Mouse (Mus musculus): Measurements from ENCODE around the gene Hoxa7.

Hoxa7 gene

DNA sequence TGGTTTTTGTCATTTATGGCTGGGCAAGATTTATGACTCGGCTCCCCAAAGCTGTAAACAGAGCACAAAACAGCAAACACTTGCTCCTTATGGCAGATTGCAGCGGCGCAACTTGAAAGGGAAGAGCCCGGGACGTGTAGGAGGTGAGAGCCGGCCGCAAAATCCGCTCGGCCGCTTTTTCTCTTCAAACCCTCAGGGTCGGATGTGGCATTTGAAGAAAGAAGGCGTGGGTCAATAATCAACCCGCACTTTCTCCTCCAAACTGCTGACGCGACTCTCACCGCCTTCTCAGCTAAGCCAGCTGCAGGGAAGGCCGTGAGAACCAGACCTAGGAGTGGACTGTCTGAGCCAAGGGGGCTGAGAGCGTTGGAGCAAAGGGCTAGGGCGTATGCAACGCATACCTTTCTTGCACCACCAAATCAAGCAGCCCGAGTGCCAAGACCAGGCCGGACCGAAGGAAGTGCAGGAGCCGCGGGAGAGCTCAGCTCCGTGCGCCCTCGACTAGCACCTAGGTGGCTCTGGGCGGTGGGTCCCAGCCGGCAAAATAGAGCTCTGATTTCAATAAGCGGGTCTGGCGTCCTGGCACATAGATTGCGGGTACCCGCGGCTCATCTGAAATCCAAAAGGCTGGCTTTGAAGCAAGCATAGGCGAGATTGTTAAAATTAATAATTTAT lies 44.5 kb downstream of the Hoxa7 start, which contains the start of gene 5730596B20Rik:
5730596B20Rik (plus strand) TSS at position 438 of the 675 bp plus-strand sequence.
- DNase-seq (ENCODE audit: low spot score), result no peak

DNA sequence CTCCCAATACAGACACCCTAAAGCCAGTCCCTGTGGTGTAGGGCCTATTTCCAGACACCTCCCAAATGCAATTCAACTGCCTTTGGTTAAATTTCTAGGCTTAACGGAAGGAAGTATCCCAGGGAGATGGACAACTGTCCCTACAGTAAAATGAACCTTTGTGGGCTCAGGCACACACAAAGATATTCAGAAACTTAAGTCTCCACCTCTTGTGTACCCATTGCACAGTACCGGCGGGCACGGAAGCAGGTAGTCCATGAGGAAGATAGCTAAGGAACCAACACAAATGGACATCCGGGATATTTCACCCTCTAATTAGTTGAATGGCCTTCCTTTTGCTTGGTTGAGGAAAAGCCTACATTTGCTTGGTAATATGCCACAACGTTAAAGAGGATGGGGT lies 45.3 kb downstream of the Hoxa7 start:
- no peak for DNase-seq (ENCODE audit: low spot score)

DNA sequence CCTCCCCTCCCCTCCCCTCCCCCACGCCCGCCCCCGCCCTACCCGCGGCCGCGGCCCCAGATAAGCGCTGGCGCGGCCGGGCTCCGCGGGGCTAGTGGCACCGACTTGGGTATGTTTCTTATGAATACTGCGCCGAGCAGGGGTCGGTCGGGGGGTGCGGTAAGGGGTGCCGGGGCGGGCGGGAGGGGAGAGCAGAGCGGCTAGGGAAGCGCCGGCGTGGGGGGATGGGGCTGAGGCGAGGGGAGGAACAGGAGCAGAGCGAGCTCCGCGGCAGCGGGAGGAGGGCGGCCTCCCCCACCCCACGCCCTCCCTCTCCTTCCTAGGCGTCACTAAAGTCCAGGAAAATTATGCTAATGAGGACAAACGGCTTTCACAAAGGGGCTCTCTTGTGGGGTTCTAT lies 45.8 kb downstream of the Hoxa7 start:
- no peak for DNase-seq (ENCODE audit: low spot score)

DNA sequence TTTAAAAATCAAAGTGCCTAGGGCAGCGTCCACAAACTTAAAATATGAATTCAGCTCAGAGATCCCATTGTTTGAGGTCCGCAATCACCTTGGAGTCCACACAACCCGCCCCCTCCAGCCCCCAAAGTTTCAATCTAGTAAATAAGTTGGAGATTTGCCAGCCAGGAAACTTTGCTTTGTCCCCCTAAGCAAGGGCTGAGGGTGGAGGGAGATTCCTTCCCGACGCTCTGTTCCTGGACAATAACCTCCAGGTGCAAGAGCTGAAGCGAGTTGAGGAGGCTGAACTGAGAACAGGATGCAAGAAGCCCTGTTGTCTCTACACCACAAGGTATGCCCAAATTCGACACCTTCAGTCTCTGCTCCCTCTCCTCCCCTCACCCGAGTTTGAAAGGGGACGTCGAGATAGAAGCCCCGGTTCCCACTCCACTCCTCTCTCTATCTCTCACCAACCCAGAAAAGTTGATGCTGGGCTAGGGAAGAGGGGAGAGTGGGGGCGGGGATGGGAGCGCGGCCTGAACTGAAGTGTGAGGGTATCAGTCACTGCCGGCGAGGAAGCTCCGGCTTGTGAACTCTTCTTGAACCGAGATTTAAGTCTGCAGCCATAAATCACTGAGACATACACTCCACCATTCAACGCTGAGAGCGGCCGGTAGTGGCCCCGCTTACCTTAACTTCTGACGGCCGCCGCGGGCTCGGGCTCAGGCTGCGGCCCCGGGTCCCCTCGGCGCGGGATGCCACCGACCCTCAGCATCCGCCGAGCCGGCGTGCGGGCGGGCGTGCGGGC lies 46.5 kb downstream of the Hoxa7 start:
- no peak for DNase-seq (ENCODE audit: low spot score)

DNA sequence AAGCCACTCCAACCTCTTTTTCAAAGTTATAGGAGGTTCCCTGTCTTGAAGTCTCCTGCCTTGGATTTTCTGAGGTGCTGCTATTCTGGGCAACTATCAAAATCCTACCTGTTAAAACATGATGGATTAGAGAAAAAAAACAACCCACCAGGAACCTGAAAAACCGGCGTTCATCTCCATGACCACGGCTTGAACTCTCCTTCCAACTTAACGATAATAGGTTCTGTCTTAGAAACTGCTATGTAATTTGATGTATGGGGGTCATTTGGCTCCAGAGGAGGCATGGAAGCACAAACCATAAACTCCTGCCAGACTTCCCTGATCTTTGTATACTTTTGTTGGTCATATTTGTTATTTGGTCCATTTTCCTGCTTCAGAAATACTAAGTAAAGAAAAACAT lies 48.0 kb downstream of the Hoxa7 start:
- no peak for DNase-seq (ENCODE audit: low spot score)

DNA sequence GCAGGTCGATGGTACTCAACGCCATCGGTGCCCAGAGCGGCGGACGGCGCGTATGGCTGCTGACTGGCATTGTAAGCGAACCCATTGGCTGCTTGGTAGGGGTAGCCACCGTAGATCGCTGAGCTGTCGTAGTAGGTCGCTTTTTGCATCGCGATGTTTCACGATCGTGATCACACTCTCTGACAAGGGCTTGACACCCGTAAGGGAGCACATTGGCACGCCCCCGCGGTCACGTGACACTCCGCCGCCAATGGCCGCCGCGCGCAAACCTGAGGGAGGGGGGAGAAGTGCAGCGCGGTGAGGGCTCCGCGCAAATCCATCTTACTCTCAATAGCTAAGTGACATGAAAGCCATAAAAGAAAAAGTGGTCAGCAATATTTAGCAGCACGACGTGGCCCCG lies 49.2 kb downstream of the Hoxa7 start:
- peak; percentile 78 for DNase-seq (ENCODE audit: low spot score)

DNA sequence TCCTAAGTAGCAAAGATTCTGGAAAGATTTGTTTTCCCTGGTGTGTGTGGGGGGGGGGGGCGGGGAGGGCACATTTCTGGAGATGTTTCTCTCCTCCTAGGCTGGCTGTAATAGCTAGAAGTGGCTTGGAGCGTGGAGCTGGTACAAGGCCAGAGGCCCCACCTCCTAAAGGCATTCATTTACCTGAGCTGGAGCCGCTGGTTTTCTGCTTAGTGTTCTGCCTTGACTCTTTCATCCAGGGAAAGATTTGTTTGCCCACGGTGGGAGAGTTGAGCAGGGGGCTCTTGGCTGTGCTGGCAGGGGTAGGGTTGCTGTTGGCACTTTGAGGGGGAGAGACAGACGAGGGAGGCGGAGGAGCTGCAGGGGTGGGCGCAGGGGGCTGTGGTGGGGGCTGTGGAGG lies 49.7 kb downstream of the Hoxa7 start:
- no peak for DNase-seq (ENCODE audit: low spot score)

DNA sequence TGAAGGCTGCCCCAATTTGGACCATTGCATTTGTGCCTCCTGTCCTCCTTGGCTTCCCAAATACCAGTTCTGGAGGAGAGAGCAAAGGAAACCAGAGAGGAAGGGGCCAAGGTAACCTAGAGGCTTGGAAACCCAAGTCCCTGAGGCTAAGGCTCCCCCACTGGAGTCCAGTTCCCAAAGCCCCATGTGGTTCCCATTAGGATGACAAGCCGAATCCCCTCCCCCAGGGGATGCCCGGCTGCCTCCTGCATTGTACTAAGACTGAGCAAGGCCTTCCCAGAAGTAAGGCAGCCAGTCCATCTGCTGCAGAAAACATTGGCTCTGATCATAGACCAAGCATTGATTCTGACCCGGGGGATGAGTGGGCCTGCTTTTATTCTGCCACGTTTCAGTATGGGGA lies 50.3 kb downstream of the Hoxa7 start:
- no peak for DNase-seq (ENCODE audit: low spot score)

DNA sequence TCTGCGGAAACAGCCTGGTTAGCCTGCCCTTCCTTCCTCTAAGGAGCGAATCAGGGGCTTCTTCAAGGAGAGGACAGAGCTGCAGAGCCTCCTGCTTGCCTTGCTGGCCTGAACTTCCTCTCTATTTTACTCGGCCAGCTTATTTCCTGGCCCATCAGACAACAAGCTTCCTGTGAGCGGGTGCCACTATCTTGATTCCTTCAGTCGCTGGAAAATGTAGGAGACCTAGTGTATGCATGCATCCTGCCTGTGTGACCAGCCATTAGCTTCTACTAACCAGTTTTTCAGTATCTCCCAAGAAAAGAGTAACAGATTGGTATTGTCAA lies 50.8 kb downstream of the Hoxa7 start:
- DNase-seq (ENCODE audit: low spot score), result no peak

DNA sequence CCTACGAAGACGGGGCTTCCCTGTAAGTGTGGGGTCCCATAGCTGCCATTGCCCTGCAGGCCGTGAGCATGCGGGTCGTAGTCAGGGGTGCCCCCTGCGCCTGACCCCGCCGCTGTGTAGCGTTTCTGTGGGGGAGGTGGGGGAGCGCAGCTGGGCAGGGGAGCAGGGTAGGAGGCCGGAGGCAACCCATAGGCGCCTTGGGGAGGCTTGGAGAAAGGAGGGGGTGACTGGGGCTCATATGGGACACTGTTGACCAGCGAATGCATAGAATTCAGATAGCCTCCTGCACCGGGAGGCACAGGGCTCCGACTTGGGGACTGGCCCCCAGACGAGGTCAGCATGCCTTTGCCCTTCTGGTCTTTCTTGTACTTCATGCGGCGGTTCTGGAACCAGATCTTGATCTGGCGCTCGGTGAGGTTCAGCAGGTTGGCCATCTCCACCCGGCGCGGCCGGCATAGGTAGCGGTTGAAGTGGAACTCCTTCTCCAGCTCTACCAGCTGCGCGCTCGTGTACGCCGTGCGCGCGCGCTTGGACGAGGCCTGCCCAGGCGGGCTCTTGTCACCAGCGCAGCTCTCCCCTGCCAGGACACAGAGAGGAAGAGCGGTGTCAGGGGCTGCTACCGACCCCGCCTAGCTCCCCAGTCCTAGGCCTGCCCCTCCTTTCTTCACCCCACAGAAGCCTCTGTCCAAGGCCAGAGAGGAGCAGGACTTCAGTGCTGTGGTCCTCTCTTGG lies 51.3 kb downstream of the Hoxa7 start:
- no peak for DNase-seq (ENCODE audit: low spot score)

DNA sequence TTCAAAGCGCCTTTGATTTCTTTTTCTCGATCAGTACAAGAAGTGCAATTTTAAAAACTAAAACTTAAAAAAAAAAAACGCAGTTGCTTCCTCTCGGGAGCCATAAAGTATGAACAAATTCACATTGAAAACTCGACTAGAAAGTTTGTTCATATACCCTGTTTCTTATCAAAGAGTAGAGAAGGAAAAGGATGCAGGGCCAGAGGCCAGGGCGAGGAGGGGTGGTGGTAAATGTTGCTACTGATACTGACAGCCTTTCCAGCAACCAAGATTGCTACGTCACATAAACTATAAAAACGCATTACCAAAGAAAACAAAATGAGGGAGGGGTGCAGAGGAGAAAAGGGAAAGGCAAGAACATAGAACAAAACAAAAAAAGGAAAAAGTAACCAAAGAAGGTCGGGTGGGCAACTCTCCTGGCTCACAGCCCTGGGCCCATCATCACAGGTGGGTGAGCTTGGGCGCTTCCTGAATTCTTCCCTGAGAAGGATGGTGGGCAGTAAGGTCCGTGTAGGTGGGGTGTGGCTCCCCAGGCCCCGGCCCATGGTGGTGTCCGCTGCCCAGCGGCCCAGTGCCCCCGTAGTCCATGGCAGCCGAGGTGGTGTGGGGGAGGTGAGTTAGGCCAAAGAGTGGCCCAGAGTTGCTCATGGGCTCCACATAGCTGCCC lies 52.0 kb downstream of the Hoxa7 start:
- DNase-seq (ENCODE audit: low spot score), result no peak

DNA sequence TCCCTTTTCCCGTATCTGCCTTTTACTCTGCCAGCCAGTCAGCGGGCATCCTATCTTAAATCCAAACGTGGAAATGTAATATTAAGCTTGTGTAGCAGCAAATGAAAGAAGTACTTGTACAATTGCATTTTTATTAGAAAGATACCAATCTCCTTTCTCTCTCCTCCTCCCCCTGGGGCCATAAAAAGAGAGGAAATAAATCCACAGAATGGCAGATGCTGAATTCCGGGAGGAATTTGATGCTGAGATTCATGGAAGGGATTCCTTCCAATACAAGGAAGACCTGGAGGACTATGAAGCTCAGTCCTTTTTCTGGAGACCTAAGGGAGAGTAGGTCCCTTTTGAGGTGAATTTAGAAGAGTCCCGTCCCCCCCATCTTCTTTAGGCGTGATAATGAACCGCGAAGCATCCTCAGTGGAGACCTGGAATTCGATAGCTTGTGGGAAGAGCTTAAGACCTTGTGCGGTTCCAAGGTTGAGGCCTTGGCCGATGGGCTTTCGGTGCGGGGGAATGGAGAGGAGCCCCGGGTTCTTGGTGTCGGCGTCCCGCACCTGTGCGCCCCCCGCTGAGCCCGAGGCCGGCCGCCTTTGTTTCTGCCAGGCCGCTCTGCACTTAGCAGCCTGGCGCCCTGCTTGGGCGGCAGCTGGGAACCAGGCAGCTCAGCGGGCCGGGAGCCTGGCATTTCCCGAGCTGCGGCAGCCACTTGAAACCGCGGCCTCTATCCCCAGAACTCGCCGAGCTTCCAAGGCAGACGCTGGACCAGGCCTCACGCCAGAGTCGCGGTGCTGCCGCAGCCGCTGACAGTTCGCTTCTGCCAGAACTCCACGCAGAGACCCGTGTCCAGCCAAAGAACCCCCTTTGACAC lies 53.2 kb downstream of the Hoxa7 start:
- DNase-seq (ENCODE audit: low spot score), result no peak

DNA sequence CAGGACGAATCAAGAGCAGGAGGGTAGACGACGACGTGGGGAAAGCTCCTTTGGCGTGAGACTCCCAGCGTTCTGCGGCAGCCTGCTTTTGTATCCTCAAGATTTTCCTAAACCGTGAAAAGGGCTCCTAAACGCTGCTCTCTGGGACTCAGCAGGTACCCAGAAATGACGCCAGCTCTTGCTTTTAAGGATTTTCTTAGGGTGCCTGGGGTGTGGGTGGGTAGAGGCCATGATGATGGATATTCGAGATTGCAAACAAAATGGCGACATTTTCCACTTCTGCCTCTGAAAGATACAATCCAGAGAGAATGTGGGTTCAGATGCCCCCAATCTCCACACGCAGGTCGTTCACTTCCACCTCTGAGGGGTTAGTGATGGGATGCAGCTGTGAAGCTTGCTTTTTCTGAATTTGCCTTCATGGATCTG lies 53.9 kb downstream of the Hoxa7 start:
- DNase-seq (ENCODE audit: low spot score), result no peak

DNA sequence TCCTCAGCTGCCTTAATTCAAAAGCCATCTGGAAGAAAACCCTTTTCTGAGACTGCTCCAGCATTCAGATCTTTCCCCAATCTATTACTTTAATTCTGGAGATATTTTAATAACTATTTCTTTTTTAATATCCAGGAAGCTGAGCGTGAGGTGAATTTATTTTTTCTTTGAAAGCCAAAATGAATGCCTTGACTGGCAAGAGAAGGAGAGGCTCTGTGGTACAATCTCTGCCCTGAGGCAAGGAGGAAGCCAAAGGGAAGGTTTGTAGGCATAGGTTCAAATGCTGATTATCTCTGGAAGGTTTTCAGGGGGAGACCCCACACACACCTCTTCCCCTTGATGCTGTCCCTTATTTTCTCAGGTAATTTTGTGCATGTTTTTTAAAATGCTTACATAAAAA lies 54.5 kb downstream of the Hoxa7 start:
- DNase-seq (ENCODE audit: low spot score), result no peak

DNA sequence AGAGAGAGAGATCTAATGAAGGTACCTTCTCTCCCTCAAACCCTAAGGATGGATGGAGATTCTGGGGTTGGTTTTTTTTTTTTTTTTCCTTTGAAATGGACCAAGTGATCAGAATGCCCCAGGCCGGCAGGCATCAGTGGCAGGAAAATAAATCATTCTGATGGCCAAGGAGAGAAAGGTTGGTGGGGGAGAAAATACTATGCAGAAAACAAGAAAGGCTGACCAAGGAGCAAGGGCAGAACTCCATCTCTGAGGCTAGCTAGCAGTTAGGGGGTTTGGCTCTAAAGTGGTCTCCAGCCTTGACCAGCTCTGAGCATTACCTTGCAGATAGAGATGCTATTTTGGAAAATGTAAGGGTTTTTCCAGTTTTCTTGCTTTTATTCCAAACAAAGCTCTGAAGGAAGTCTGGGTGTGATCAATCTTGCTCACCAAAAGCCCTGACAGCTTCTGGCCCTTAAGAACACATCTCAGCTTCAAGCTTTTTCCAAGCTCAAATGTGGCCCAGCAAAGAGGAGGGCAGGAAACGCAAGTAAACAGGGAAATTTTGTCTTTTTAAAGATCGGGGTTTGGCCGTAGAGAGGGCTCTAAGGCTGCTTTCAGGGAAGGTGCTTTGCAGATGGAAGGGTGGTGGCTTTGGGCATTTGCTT lies 55.1 kb downstream of the Hoxa7 start:
- DNase-seq (ENCODE audit: low spot score), result no peak

DNA sequence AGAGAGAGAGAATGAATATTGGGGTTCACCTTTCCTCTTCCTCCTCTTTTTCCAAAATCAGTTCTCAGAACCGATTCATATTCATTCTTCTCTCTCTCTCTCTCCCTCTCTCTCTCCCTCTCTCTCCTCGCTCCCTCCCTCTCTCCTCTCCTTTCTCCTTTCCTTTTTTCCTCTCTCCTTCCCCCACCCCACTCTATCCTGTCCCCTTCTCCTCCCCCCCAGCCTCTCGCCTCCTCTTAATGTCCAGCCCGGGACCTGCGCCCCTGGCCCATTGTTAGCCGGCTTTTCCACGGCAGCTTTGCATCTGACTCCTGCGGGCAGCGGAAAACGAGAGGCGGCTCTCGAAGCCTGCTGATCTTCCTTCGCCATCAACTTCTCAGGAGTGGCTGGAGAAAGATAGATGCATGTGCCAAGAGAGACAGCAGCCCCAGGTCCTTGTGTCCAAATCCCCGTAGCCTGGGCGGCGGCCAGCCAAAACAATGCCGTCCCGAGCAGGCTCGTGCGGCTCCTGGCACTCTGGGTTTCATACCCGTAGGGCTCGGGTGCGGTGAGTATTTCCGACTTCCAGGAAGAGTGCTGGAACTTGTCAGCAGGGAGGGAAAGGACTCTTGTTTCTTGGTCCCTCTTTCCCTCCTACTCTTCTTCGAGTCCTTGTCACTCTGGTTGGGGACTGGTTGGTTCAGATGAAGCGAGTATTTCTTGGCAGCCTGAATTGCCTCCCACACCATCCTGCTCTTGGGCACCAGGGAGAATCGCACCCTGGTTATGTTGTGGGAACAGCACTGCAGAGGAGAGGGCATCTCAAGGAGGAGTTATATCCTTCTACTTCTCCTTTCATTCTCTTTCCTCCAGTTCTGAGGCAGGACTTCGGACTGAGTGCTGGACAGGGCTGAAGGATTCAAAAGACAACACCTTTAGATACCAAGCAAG lies 55.9 kb downstream of the Hoxa7 start:
- no peak for DNase-seq (ENCODE audit: low spot score)

DNA sequence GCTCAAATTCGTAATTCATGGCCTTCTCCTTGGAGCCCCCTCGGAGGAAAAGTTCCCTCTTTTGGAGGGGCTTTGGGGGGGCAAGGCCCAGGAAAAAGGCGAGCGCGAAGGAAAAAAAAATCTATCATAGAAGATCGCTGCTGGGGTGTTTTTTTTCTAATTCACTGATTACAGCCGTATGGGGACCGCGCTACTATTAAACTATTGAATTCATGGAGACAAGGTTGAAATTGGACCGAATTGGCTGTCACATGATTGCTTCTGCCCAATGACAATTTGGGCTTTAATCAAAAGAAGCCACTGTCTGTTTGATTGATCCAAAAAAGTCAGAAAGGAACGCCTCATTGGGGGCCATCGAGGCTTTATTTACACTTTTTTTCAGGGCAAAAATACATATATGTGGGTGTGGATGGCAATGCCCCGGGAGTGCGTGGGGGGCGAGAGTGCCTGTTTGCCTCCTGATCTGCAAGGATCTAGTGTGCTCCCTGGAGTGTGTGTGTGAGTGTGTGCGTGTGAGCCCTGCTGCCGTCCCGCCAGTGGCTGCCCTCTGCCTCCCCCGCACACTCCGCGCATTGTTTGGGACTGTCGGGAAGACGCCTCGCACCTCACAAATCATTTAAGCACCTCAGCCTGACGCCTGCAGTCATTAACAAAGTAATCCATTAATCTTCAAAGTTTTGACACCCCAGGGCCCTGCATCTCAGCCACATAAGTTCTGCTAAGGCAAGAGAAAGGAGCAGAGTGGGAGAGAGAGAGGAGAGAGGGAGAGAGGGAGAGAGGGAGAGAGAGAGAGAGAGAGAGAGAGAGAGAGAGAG lies 56.8 kb downstream of the Hoxa7 start, which contains the start of gene Hoxa2:
Hoxa2 (minus strand) TSS at position 206 of the 815 bp plus-strand sequence.
- DNase-seq (ENCODE audit: low spot score), result no peak

Data from urinary bladder, postnatal 25 days (tissue).